Mouse (Mus musculus) stomach, postnatal 0 days (tissue): ENCODE data around the gene Tada2a.

Experiments
- CTCF ChIP-seq: IDR thresholded peaks from 2 replicates; pipeline ENCODE4 v1.5.1; 2016; ENCODE audit warnings: antibody characterized with exemption, low read depth, mild to moderate bottlenecking, moderate library complexity
- EP300 ChIP-seq: optimal IDR thresholded peaks from 2 replicates; pipeline ENCODE3; 2016; ENCODE audit warnings: antibody characterized with exemption

DNA sequence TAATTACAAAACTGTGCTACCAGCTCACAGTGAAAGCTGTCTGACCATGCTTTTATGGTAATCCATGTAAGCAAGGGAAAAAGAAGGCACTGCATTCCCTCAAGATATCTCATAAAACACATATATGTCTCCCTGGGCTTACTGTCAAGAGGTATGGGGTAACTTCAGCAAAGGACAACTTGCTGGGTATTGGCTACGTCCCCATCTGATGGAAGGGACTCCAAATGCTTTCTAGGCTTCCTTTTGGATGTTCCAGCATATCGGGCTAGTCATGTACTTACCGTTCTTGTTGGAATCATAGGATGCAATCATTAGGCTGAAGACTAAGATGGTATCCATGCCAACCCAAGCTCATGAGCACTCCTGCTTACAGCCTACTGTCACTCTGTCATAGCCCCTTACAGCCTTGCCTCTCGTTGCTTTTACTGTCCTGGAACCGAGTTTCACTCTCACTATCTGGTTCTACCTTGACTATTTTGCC lies 37.7 kb upstream of the Tada2a start, which contains the start of gene Gm11437:
- no peak for TF ChIP-seq CTCF
- TF ChIP-seq EP300: no peak
